Mouse (Mus musculus) neural tube, embryonic 11.5 days (tissue): ENCODE data around the gene Hoxd10. TPM values are rescaled to one million over a fixed set of nuclear protein-coding genes. Genes with fewer than 3 reads are reported as not detected.
A peak's percentile ranks its signal among the peaks of the same experiment; 100 is the strongest.

Experiments used
- ATAC-seq: fragments of 200-750 bp; cut with Nextera tagmentation; 2 replicates; pipeline ENCODE4 v1.8.0; 2017; ENCODE audit warnings: moderate number of reproducible peaks, mild to moderate bottlenecking, moderate TSS enrichment, moderate library complexity; ENCODE audit not compliant: insufficient read depth, low FRiP score, low TSS enrichment
- DNase-seq: peaks from one replicate; pipeline ENCODE4 v3.0.0-alpha.2; 2015; ENCODE audit warnings: low spot score
- H3K27ac ChIP-seq: fragments of 300-500 bp; sonication (generic); 2 replicates; pipeline ENCODE4 v1.5.1; 2014; ENCODE audit warnings: low read depth, mild to moderate bottlenecking, low read length
- H3K27me3 ChIP-seq: fragments of 300-500 bp; sonication (generic); 2 replicates; pipeline ENCODE4 v1.6.1; 2014; ENCODE audit warnings: mild to moderate bottlenecking, low read length, mixed read lengths; ENCODE audit not compliant: control insufficient read depth, insufficient read depth
- H3K36me3 ChIP-seq: fragments of 300-500 bp; sonication (generic); 2 replicates; pipeline ENCODE4 v1.6.1; 2014; ENCODE audit warnings: mild to moderate bottlenecking, low read length, moderate library complexity, mixed read lengths; ENCODE audit not compliant: control insufficient read depth, insufficient read depth
- H3K4me1 ChIP-seq: fragments of 300-500 bp; sonication (generic); 2 replicates; pipeline ENCODE4 v1.6.1; 2014; ENCODE audit warnings: low read length, mixed read lengths; ENCODE audit not compliant: control insufficient read depth, insufficient read depth
- H3K4me2 ChIP-seq: fragments of 300-500 bp; sonication (generic); 2 replicates; pipeline ENCODE4 v1.6.1; 2014; ENCODE audit warnings: low read depth, mild to moderate bottlenecking, moderate library complexity
- H3K4me3 ChIP-seq: fragments of 300-500 bp; sonication (generic); 2 replicates; pipeline ENCODE4 v1.5.1; 2014; ENCODE audit warnings: low read depth, low read length
- H3K9ac ChIP-seq: fragments of 300-500 bp; sonication (generic); 2 replicates; pipeline ENCODE4 v1.6.1; 2014; ENCODE audit warnings: mild to moderate bottlenecking, low read length
- H3K9me3 ChIP-seq: fragments of 300-500 bp; sonication (generic); 2 replicates; pipeline ENCODE4 v1.6.1; 2016; ENCODE audit warnings: low read length; ENCODE audit not compliant: control insufficient read depth
- WGBS: fragments of 180-500 bp; shearing (Covaris S2); extraction: QIAGEN DNeasy Blood & Tissue Kit; methylation state at CpG from one replicate; pipeline ENCODE4 v1.1.7; 2014; 5-methylcytosine and 5-hydroxymethylcytosine counted together
- polyA plus RNA-seq: library from polyadenylated mRNA; unstranded; fragments of >200 nt; fragmentation: Nextera tagmentation; extraction: Ambion mirVana; gene quantifications from 2 replicates; pipeline ENCODE4 v1.2.1, GENCODE M21; 2014

The Hoxd10 gene
- polyA plus RNA-seq, 1 experiment from 2014 or later = 29.3 TPM

GRCm38 (mm10) chr2:74708676-74709075 is 17.0 kb downstream of the Hoxd10 start:
- peak overlapping the region; percentile 35 for H3K27ac ChIP-seq
- H3K27me3 ChIP-seq = peaks cover 17% of the 10 kb centered on the region
- H3K4me3 ChIP-seq = peak overlapping the region; percentile 19
- peak overlapping the region; percentile 85 for H3K4me2 ChIP-seq
- H3K36me3 ChIP-seq = no peaks in the 10 kb centered on the region
- peaks cover 24% of the 10 kb centered on the region for H3K4me1 ChIP-seq
- H3K9me3 ChIP-seq = no peaks in the 10 kb centered on the region
- DNase-seq (peak; percentile 24), ATAC-seq (no peak)
- 15% methylated on average over 4 of the region's 4 CpGs for WGBS
- H3K9ac ChIP-seq = peak overlapping the region; percentile 44

- H3K4me2 ChIP-seq = peak overlapping the region; percentile 85
- H3K36me3 ChIP-seq = no peaks in the 10 kb centered on the region
- DNase-seq (peak; percentile 21), ATAC-seq (no peak)
- 6% methylated on average over 5 of the region's 5 CpGs for WGBS
- no peaks in the 10 kb centered on the region for H3K9me3 ChIP-seq
- peaks cover 7% of the 10 kb centered on the region; the same call in 1 of the 2 replicates for H3K27me3 ChIP-seq
- H3K9ac ChIP-seq = 0 out of 2 replicates have a peak overlapping the region, but pooled peaks have one; percentile 7
- peak overlapping the region; percentile 100; the same call in 1 of the 2 replicates for H3K27ac ChIP-seq
- H3K4me3 ChIP-seq = no peak overlapping the region; the same call in 1 of the 2 replicates
- H3K4me1 ChIP-seq = peaks cover 20% of the 10 kb centered on the region
Observed at GRCm38 (mm10) chr2:74709465-74710419, 18.0 kb downstream of the Hoxd10 start.

DNA sequence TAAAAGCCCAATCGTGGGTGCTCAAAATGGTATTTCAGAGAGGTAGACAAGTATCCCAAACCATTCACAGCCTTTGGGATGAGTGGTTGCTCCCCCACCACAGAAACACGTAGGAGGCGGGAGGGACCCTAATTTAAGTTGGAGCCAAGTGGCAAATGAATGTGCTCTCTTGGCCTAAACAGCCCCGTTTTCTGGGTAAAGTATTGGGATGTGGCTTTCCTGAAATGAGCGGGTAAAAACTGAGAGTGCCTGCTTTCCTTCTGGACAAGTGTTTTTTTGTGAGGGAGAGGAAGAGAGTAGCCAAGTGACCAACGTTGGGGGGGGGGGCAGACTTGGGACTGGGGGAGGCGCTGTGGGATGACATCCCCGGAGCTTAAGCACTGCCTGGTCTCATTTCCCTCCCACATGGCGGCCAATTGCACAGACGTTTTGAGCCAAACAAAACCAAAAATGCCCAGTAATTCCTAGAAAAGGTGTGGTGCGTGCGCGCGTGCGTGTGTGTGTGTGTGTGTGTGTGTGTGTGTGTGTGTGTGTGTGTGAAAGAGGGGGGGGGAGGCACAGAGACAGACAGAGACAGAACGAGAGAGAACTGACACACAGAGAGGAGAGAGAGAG is 19.3 kb downstream of the Hoxd10 start:
- DNase-seq (peak; percentile 34), ATAC-seq (no peak)
- Histone ChIP-seq H3K9me3 (no peaks in the 10 kb centered on the region), H3K27ac (peak overlapping the region; percentile 100), H3K4me2 (peak overlapping the region; percentile 75), H3K4me3 (peak overlapping the region; percentile 98), H3K9ac (peak overlapping the region; percentile 100), H3K27me3 (peaks cover 7% of the 10 kb centered on the region; the same call in 1 of the 2 replicates), H3K4me1 (peaks cover 20% of the 10 kb centered on the region), H3K36me3 (no peaks in the 10 kb centered on the region)
- WGBS = under 1% methylated on average over 15 of the region's 16 CpGs

DNA sequence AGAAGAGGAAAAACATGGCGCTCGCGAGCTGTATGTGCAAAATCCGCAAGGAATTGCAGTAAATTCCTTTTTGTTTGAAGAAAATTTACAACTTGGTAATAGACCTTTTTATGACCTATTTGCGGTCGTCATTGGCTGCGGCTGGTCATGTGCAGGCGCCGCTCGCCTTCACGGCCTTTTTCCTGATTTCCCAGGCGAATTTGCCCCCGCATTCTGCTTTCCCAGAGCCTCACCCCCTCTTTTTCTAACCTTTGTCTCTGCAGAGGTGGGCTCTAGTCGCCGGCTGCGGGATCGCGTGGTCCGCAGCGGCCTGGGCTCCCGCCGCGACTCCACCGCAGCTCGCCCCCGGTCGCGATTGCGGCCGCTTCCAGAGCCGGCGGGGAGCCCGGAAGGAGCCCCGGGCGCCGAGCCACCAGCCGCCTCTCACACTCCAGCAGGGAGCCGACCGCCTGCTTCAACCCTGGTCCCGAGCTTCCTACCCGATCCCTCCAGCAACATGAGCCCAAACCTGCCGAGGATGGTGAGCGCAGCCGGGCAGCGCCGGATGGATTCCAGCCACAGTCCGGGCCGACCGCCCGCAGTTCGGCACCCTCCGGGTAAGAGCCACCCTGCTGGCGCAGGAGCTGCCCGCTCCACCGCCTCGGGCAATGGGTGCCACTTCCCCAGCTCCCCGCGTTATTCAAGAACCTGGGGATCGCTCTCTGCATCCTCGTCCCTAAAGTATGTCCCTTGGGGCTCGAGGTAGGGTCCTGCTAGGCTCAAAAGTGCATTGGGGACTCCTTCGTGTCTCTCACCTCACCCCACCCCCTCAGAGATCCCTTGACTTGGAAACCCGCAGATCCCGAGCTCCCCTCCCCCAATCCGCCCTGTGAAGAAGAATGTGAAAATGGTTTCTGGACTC is 20.2 kb downstream of the Hoxd10 start, which contains the start of the genes Hoxd3 and Hoxd4:
TSS of gene Hoxd3 (plus strand) at position 207 of the 901 bp plus-strand sequence.
TSS of gene Hoxd4 (plus strand) at position 209 of the 901 bp plus-strand sequence.
- H3K4me2 ChIP-seq = peak within 1 kb of the TSS; percentile 75
- H3K9ac ChIP-seq = peak within 1 kb of the TSS; percentile 100
- H3K27ac ChIP-seq = peak within 1 kb of the TSS; percentile 100
- H3K9me3 ChIP-seq = no peaks in the 10 kb centered on the region
- peaks cover 28% of the 10 kb centered on the region for H3K4me1 ChIP-seq
- H3K27me3 ChIP-seq = peaks cover 7% of the 10 kb centered on the region; the same call in 1 of the 2 replicates
- DNase-seq = peak; percentile 77
- WGBS = under 1% methylated on average over 65 of the region's 65 CpGs
- H3K36me3 ChIP-seq = no peaks in the 10 kb centered on the region
- ATAC-seq = peak; percentile 68
- peak within 1 kb of the TSS; percentile 98 for H3K4me3 ChIP-seq

DNA sequence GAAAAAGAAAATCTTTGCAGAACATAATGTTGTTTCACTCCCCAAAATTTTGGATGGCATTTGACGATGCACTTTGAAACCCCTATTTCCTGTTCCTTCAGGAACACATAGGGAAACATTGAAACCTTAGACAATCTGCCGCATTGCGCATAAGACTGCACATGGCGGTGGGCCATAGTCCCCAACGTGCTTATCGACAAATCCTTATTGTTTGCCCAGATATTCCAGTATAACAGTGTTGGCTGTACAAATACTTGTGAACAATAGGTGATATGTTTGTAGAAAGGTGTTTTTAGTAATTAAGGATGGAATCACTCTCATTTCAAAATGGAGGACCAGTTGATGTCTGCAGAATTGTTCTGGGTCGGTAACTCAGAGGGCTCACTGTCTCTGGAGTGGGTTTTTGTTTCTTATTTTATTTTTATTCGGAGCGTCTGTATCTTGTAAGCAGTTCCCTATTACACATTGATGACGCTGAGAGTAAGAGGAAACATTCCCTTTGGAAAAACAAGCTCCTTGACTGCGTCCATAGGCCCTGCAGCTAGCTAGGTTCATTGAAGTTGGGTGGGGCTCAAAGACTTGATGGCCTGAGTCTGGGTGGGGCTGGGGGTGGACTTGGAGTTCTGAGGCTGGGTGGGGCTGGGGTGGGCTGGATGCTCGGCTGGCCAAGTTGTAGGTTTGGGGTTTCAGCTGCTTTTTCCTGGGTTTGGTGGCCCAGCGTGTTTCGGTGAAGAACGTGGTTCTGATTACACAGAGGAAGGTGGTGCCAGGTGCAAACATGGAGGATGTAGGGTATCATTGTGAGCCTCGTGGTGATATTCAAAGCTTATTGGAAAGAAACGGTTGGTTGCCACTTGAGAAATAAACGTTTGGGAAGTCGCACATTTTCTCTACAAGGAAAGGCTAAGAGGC is 21.8 kb downstream of the Hoxd10 start:
- Histone ChIP-seq H3K27ac (peak overlapping the region; percentile 93), H3K36me3 (no peaks in the 10 kb centered on the region), H3K9me3 (no peaks in the 10 kb centered on the region), H3K4me1 (peaks cover 29% of the 10 kb centered on the region), H3K4me3 (peak overlapping the region; percentile 98), H3K9ac (peak overlapping the region; percentile 100), H3K4me2 (peak overlapping the region; percentile 75), H3K27me3 (peaks cover 4% of the 10 kb centered on the region; the same call in 1 of the 2 replicates)
- peak; percentile 46 for DNase-seq
- ATAC-seq = no peak
- WGBS = 3% methylated on average over 19 of the region's 19 CpGs

GRCm38 (mm10) chr2:74714156-74714789 is 22.5 kb downstream of the Hoxd10 start:
- Histone ChIP-seq H3K27ac (peak overlapping the region; percentile 93), H3K36me3 (no peaks in the 10 kb centered on the region), H3K4me1 (peaks cover 28% of the 10 kb centered on the region), H3K27me3 (no peaks in the 10 kb centered on the region), H3K9me3 (no peaks in the 10 kb centered on the region), H3K4me2 (peak overlapping the region; percentile 75), H3K4me3 (peak overlapping the region; percentile 98), H3K9ac (peak overlapping the region; percentile 100)
- 2% methylated on average over 18 of the region's 18 CpGs for WGBS
- ATAC-seq = no peak
- DNase-seq = peak; percentile 66

GRCm38 (mm10) chr2:74714881-74715280 is 23.2 kb downstream of the Hoxd10 start:
- H3K27ac ChIP-seq = peak overlapping the region; percentile 93
- WGBS = under 1% methylated on average over 14 of the region's 14 CpGs
- ATAC-seq = peak; percentile 73
- H3K4me2 ChIP-seq = peak overlapping the region; percentile 75
- no peaks in the 10 kb centered on the region for H3K36me3 ChIP-seq
- peak overlapping the region; percentile 100 for H3K9ac ChIP-seq
- H3K4me1 ChIP-seq = peaks cover 31% of the 10 kb centered on the region
- H3K27me3 ChIP-seq = no peaks in the 10 kb centered on the region
- H3K9me3 ChIP-seq = no peaks in the 10 kb centered on the region
- DNase-seq = peak; percentile 80
- H3K4me3 ChIP-seq = peak overlapping the region; percentile 98
